Mouse (Mus musculus) bone marrow macrophage, adult 2 months (primary cell): ENCODE data around the gene Ptprd.

Experiments
- CTCF ChIP-seq: IDR thresholded peaks from 2 replicates; pipeline ENCODE4 v1.5.1; 2012; ENCODE audit warnings: low read depth, mild to moderate bottlenecking, low read length, moderate library complexity
- POLR2A ChIP-seq: IDR thresholded peaks from 2 replicates; pipeline ENCODE4 v1.6.1; 2012; ENCODE audit warnings: mild to moderate bottlenecking, low read depth, low read length, borderline replicate concordance

DNA sequence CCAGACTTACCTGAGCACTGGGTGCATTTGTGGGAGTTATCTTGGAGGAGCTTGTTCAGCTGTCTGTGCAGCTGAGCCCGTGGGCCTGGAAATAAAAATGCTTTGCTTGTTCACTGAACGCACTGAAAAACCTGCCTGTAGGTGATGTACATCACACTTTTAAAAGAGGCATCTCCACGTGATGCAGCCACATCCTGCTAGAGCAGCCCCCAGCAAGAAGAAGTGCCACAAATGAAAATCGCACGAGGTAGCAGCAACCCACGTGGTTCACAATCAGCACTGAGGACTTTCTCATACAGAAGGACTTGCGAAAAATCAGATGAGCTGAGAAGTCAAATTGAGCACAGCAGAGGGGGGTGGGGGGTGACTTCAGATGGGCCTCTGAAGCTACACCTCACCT, 757.7 kb downstream of the Ptprd start:
- TF ChIP-seq POLR2A: no peak
- no peak for TF ChIP-seq CTCF
